Mouse (Mus musculus) brain, embryonic 14.5 days (tissue): ENCODE data around the gene Frg2f1. TPM values are rescaled to one million over a fixed set of nuclear protein-coding genes. Genes with fewer than 3 reads are reported as not detected.
"Not testable (repeated sequence)": the region's sequence is repeated elsewhere in the genome, so short reads cannot be mapped to it uniquely, and the experiment has no call there.

Experiments
- DNase-seq: peaks from one replicate; pipeline ENCODE4 v3.0.0-alpha.2; 2011; ENCODE audit warnings: low read depth
- CTCF ChIP-seq: fragments of 200-500 bp; IDR thresholded peaks from 2 replicates; pipeline ENCODE4 v1.5.1; 2012; ENCODE audit warnings: inconsistent platforms, mild to moderate bottlenecking, moderate library complexity, borderline replicate concordance; ENCODE audit not compliant: insufficient read depth, insufficient read length; ENCODE audit errors: extremely low read depth
- POLR2A ChIP-seq: fragments of 200-500 bp; IDR thresholded peaks from 2 replicates; pipeline ENCODE4 v1.6.1; 2012; ENCODE audit warnings: mild to moderate bottlenecking, inconsistent platforms, borderline replicate concordance; ENCODE audit not compliant: poor library complexity, insufficient read depth, insufficient read length, severe bottlenecking; ENCODE audit errors: extremely low read depth
- polyA plus RNA-seq: library from polyadenylated mRNA; depleted of rRNA; stranded (reverse); fragments of >200 nt; gene quantifications from 2 replicates; pipeline ENCODE4 v1.2.3, GENCODE M21; 2012

Frg2f1 gene
- polyA plus RNA-seq, 1 experiment = 10.0 TPM

- no peak for DNase-seq
- TF ChIP-seq POLR2A (no peak), CTCF (no peak)
These were observed 1.9 kb downstream of the Frg2f1 start for GRCm38 (mm10) chr4:119537436-119537835.

- DNase-seq = not testable (repeated sequence)
These were observed 2.7 kb downstream of the Frg2f1 start, which contains the start of gene Foxj3 for GRCm38 (mm10) chr4:119536615-119537014. Foxj3 (plus strand) TSS chr4:119537004.

GRCm38 (mm10) chr4:119535103-119535502 lies 4.2 kb downstream of the Frg2f1 start:
- DNase-seq = no peak

GRCm38 (mm10) chr4:119531813-119532212 lies 7.5 kb downstream of the Frg2f1 start:
- TF ChIP-seq POLR2A (no peak), CTCF (peak; percentile 9; the same call in 1 of the 2 replicates)
- peak; percentile 43 for DNase-seq

More at GRCm38 (mm10) chr4:119535103-119535502, 4.2 kb downstream of the Frg2f1 start:
- TF ChIP-seq POLR2A = no peak
- TF ChIP-seq CTCF = no peak

GRCm38 (mm10) chr4:119526329-119526845 lies 12.9 kb downstream of the Frg2f1 start:
- TF ChIP-seq CTCF (no peak), POLR2A (no peak)
- DNase-seq = no peak

GRCm38 (mm10) chr4:119524466-119524865 lies 14.9 kb downstream of the Frg2f1 start:
- no peak for DNase-seq
- TF ChIP-seq POLR2A = no peak
- no peak for TF ChIP-seq CTCF

- TF ChIP-seq CTCF = no peak
- TF ChIP-seq POLR2A = no peak
- peak; percentile 83 for DNase-seq
These were observed 15.3 kb downstream of the Frg2f1 start for GRCm38 (mm10) chr4:119524010-119524409.

GRCm38 (mm10) chr4:119523575-119523974 lies 15.8 kb downstream of the Frg2f1 start:
- DNase-seq = peak; percentile 62
- TF ChIP-seq POLR2A (no peak), CTCF (no peak)

GRCm38 (mm10) chr4:119512731-119513141 lies 26.6 kb downstream of the Frg2f1 start:
- TF ChIP-seq CTCF = no peak
- TF ChIP-seq POLR2A = no peak
- no peak for DNase-seq

GRCm38 (mm10) chr4:119511591-119511990 lies 27.7 kb downstream of the Frg2f1 start:
- no peak for DNase-seq

GRCm38 (mm10) chr4:119498319-119498848 lies 40.9 kb downstream of the Frg2f1 start:
- no peak for DNase-seq
- TF ChIP-seq CTCF = no peak
- no peak for TF ChIP-seq POLR2A

More at GRCm38 (mm10) chr4:119511591-119511990, 27.7 kb downstream of the Frg2f1 start:
- TF ChIP-seq CTCF (peak; percentile 1; the same call in 1 of the 2 replicates), POLR2A (no peak)

- no peak for DNase-seq
- TF ChIP-seq POLR2A (no peak), CTCF (no peak)
These were observed 46.4 kb downstream of the Frg2f1 start for GRCm38 (mm10) chr4:119492933-119493327.
